Mouse (Mus musculus): Measurements from ENCODE around the gene Ldlrad2.

DNA sequence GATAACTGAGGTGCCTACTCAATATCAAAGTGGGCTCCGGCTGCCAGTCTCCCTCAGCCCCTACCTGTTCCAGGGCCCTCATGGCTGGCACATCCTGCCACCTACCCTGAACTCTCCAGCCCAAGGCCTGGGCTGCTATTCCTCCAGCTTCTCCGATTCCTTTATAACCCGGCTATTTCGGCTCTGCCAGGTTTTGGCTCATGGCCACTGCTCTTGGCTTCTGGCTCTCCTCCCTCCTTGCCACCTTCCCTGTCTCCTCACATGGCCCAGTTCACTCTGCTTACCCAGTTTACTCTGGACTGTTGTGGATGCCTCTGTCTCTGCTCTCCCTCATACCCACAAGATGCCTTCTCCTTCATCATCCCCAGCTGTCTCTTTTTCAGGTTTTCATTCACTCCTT is 16.6 kb upstream of the Ldlrad2 start:
- TF ChIP-seq CTCF (IDR thresholded peaks at IDR 0.05; ENCODE audit: control insufficient read depth, insufficient read depth, low read length) (no peak), POLR2A (IDR thresholded peaks at IDR 0.05; ENCODE audit: borderline replicate concordance, control insufficient read depth, low read depth, low read length) (no peak)
